Mouse (Mus musculus) kidney, embryonic 14.5 days (tissue): Measurements from ENCODE around the gene Olfr1301. TPM values are rescaled to one million over a fixed set of nuclear protein-coding genes. Genes with fewer than 3 reads are reported as not detected.

Source experiments
- ATAC-seq: fragments of 200-750 bp; cut with Nextera tagmentation; 2 replicates; pipeline ENCODE4 v1.8.0; 2017; ENCODE audit warnings: moderate number of reproducible peaks, mild to moderate bottlenecking, moderate TSS enrichment, moderate library complexity; ENCODE audit not compliant: low FRiP score, low TSS enrichment
- H3K27ac ChIP-seq: fragments of 300-500 bp; sonication (generic); 2 replicates; pipeline ENCODE4 v1.5.1; 2014; ENCODE audit warnings: low read depth, mild to moderate bottlenecking, low read length, moderate library complexity, mixed read lengths
- H3K27me3 ChIP-seq: fragments of 300-500 bp; sonication (generic); 2 replicates; pipeline ENCODE4 v1.6.1; 2014; ENCODE audit warnings: mild to moderate bottlenecking, low read length; ENCODE audit not compliant: control insufficient read depth, insufficient read depth
- H3K36me3 ChIP-seq: fragments of 300-500 bp; sonication (generic); 2 replicates; pipeline ENCODE4 v1.6.1; 2014; ENCODE audit warnings: low read length, mixed read lengths; ENCODE audit not compliant: control insufficient read depth, insufficient read depth
- H3K4me1 ChIP-seq: fragments of 300-500 bp; sonication (generic); 2 replicates; pipeline ENCODE4 v1.6.1; 2014; ENCODE audit warnings: low read length, mixed read lengths; ENCODE audit not compliant: control insufficient read depth, insufficient read depth
- H3K4me2 ChIP-seq: fragments of 300-500 bp; sonication (generic); replicated peaks from 2 replicates; pipeline ENCODE4 v1.6.1; 2014; ENCODE audit warnings: low read depth, mild to moderate bottlenecking, low read length
- H3K4me3 ChIP-seq: fragments of 300-500 bp; sonication (generic); 2 replicates; pipeline ENCODE4 v1.5.1; 2014; ENCODE audit warnings: mild to moderate bottlenecking, low read length
- H3K9ac ChIP-seq: fragments of 300-500 bp; sonication (generic); 2 replicates; pipeline ENCODE4 v1.6.1; 2014; ENCODE audit warnings: low read depth, mild to moderate bottlenecking, low read length, moderate library complexity
- H3K9me3 ChIP-seq: fragments of 300-500 bp; sonication (generic); 2 replicates; pipeline ENCODE4 v1.6.1; 2016; ENCODE audit warnings: low read length; ENCODE audit not compliant: control insufficient read depth
- WGBS: fragments of 180-500 bp; shearing (Covaris S2); extraction: QIAGEN DNeasy Blood & Tissue Kit; methylation state at CpG from one replicate; pipeline ENCODE4 v1.1.7; 2014; 5-methylcytosine and 5-hydroxymethylcytosine counted together
- polyA plus RNA-seq: library from polyadenylated mRNA; unstranded; fragments of >200 nt; fragmentation: Nextera tagmentation; extraction: Ambion mirVana; gene quantifications from 2 replicates; pipeline ENCODE4 v1.2.1, GENCODE M21; 2014

Gene Olfr1301
- not detected in 2 replicates for polyA plus RNA-seq

DNA sequence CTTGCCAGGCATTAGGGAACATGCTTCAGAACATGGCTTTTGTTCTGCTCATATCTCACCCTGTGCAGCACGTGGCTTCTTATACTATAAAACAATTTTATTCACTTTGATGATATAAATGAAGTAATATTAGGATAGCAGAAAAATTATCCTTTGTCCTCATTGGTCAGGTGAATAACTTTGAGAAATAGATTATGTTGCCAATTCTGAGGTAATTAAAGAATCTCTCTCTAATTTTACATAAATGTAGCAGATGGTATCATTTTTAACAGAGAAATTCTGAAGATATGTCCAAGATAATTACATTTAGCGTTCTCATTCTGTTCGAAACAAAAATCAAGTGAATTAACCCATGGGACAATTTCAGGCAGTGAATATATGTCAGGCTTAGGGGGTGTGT, at the start of gene Olfr1301:
Gene Olfr1301 (plus strand): TSS at position 301 of the 400 bp plus-strand sequence.
- Histone ChIP-seq H3K4me3 (no peak within 1 kb of the TSS), H3K9me3 (no peaks in the 10 kb centered on the region), H3K4me1 (no peaks in the 10 kb centered on the region), H3K27ac (no peak within 1 kb of the TSS), H3K4me2 (no peak within 1 kb of the TSS), H3K36me3 (no peaks in the 10 kb centered on the region), H3K9ac (no peak within 1 kb of the TSS), H3K27me3 (no peaks in the 10 kb centered on the region)
- 87% methylated on average over 3 of the region's 3 CpGs for WGBS
- ATAC-seq: no peak

DNA sequence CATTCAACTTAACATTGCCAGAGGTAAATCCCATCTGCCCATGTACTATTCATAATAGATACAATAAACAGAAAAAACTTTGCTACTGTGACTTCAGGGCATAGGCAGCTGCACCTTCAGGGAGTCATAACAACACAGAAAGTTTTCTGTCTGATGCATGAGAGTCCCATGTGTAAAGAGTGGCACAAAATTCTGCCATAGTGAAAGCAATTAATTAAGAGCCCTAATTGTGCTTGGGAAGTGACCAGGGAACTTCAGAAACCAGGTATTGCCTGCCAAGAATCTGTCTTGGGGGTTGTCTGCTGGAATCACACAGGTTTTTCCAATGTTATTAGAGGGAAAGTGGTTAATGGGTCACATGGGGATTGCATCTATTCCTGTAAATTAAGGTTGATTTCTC, 24.1 kb upstream of the Olfr1301 start:
- Histone ChIP-seq H3K4me1 (no peaks in the 10 kb centered on the region), H3K9me3 (no peaks in the 10 kb centered on the region), H3K27ac (no peak overlapping the region), H3K27me3 (no peaks in the 10 kb centered on the region), H3K9ac (no peak overlapping the region), H3K36me3 (no peaks in the 10 kb centered on the region), H3K4me3 (no peak overlapping the region), H3K4me2 (no peak overlapping the region)
- no peak for ATAC-seq

DNA sequence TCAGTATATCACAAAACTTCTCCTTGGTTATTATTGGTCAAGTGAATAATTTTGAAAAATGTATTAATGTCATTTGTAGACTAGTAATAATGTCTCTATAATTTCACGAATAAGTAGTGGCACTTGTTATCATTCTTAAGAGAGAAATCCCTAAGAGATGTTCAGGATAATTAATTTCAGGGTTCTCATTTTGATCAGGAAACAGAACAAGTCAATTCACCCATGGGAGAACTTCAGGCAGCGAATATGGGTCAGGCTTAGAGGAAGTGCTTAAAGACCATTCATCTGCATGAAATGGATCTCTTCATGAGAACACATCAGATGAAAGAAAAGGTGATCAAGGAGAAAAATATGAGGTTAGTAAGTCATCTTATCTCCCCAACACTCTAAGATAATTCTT, 26.3 kb downstream of the Olfr1301 start, which contains the start of gene Olfr1302:
Gene Olfr1302 (plus strand): TSS at position 301 of the 400 bp plus-strand sequence.
- Histone ChIP-seq H3K9me3 (no peaks in the 10 kb centered on the region), H3K4me1 (no peaks in the 10 kb centered on the region), H3K36me3 (no peaks in the 10 kb centered on the region), H3K27me3 (no peaks in the 10 kb centered on the region), H3K4me2 (no peak within 1 kb of the TSS), H3K4me3 (no peak within 1 kb of the TSS), H3K27ac (no peak within 1 kb of the TSS), H3K9ac (no peak within 1 kb of the TSS)
- whole genome bisulfite sequencing: 78% methylated on average over 2 of the region's 2 CpGs
- no peak for ATAC-seq

Other genes starting within 250 kb of the Olfr1301 start
- gene Olfr1293-ps, start 225.8 kb upstream of the Olfr1301 start, polyA plus RNA-seq: not detected in 2 replicates
- gene Olfr1294, start 210.7 kb upstream of the Olfr1301 start, polyA plus RNA-seq: not detected in 2 replicates
- not detected in 2 replicates for gene Olfr1295, start 181.3 kb upstream of the Olfr1301 start, polyA plus RNA-seq
- gene Olfr1297, start 124.5 kb upstream of the Olfr1301 start, polyA plus RNA-seq: not detected in 2 replicates
- gene Olfr1298, start 101.8 kb upstream of the Olfr1301 start, polyA plus RNA-seq: not detected in 2 replicates
- not detected in 2 replicates for gene Olfr1299, start 89.6 kb upstream of the Olfr1301 start, polyA plus RNA-seq
- gene Olfr1302, start 26.4 kb downstream of the Olfr1301 start, polyA plus RNA-seq: not detected in 2 replicates
- not detected in 2 replicates for gene Olfr1303, start 69.3 kb downstream of the Olfr1301 start, polyA plus RNA-seq
- not detected in 2 replicates for gene Olfr1305, start 126.1 kb downstream of the Olfr1301 start, polyA plus RNA-seq
- gene Olfr1306, start 165.3 kb downstream of the Olfr1301 start, polyA plus RNA-seq: not detected in 2 replicates
- not detected in 2 replicates for gene Olfr1307, start 198.4 kb downstream of the Olfr1301 start, polyA plus RNA-seq
- not detected in 2 replicates for gene Olfr1308, start 213.9 kb downstream of the Olfr1301 start, polyA plus RNA-seq
- gene Olfr1309, start 239.3 kb downstream of the Olfr1301 start, polyA plus RNA-seq: not detected in 2 replicates